Mouse (Mus musculus) CH12.LX (cell line): ENCODE results near the gene Oprd1. TPM values are rescaled to one million over a fixed set of nuclear protein-coding genes. Genes with fewer than 3 reads are reported as not detected.

Experiments used
- DNase-seq: peaks from one replicate; pipeline ENCODE4 v3.0.0-alpha.2; 2013; ENCODE audit errors: extremely low read depth
- H3K27ac ChIP-seq: 2 replicates; pipeline ENCODE4 v1.5.1; 2012; ENCODE audit warnings: low read depth, mild to moderate bottlenecking, control low read depth, moderate library complexity; ENCODE audit not compliant: insufficient read depth
- H3K27me3 ChIP-seq: replicated peaks from 2 replicates; pipeline ENCODE3; 2012; ENCODE audit warnings: inconsistent platforms
- H3K36me3 ChIP-seq, 2 experiments: replicated peaks in 1 of 2; 2 replicates each; pipeline versions ENCODE3 to v1.6.1; 2012; ENCODE audit warnings: inconsistent platforms in 1 of 2, low read length in 1 of 2, mild to moderate bottlenecking in 1 of 2, mixed read lengths in 1 of 2, moderate library complexity in 1 of 2; ENCODE audit not compliant: control insufficient read depth in 1 of 2, insufficient read depth in 1 of 2
- H3K4me1 ChIP-seq, 2 experiments: 2 replicates each; pipeline ENCODE4 v1.6.1; 2012; ENCODE audit warnings: inconsistent platforms in 1 of 2, moderate library complexity in 1 of 2; ENCODE audit not compliant: insufficient read depth in 2 of 2, control insufficient read depth in 1 of 2
- H3K4me2 ChIP-seq: 2 replicates; pipeline ENCODE4 v1.6.1; 2012; ENCODE audit warnings: low read depth, mild to moderate bottlenecking, control low read depth; ENCODE audit not compliant: poor library complexity, insufficient read depth, severe bottlenecking
- H3K4me3 ChIP-seq, 3 experiments: fragments of 150-350 bp in 1 of 3; sonication (generic) in 1 of 3; replicated peaks in 1 of 3; 2 replicates each; pipeline versions ENCODE3 to v1.5.1; 2011 to 2012; ENCODE audit warnings: low read depth in 2 of 3, low read length in 2 of 3, mild to moderate bottlenecking in 2 of 3, moderate library complexity in 2 of 3, control low read depth in 1 of 3, improper control_type of control experiment in 1 of 3, inconsistent platforms in 1 of 3, mixed read lengths in 1 of 3; ENCODE audit not compliant: poor library complexity in 1 of 3
- H3K79me2 ChIP-seq: replicated peaks from 2 replicates; pipeline ENCODE4 v1.6.1; 2012; ENCODE audit warnings: mild to moderate bottlenecking, moderate library complexity; ENCODE audit not compliant: control insufficient read depth, poor library complexity, insufficient read depth, severe bottlenecking; ENCODE audit errors: extremely low read depth
- H3K9ac ChIP-seq: 2 replicates; pipeline ENCODE4 v1.6.1; 2012; ENCODE audit warnings: low read depth, mild to moderate bottlenecking, control low read depth, moderate library complexity; ENCODE audit not compliant: insufficient read depth
- H3K9me3 ChIP-seq: replicated peaks from 2 replicates; pipeline ENCODE3; 2012; ENCODE audit warnings: low read length, inconsistent platforms, mixed read lengths
- BHLHE40 ChIP-seq: IDR thresholded peaks from 2 replicates; pipeline ENCODE4 v1.6.1; 2011; ENCODE audit warnings: mild to moderate bottlenecking, low read depth, low read length, improper control_type of control experiment
- CHD2 ChIP-seq: IDR thresholded peaks from 2 replicates; pipeline ENCODE4 v1.6.1; 2011; ENCODE audit warnings: low read length, improper control_type of control experiment
- CTCF ChIP-seq, 2 experiments: IDR thresholded peaks in 1 of 2; conservative IDR thresholded peaks in 1 of 2; 2 replicates each; pipeline ENCODE4 v1.5.1; 2011 to 2012; ENCODE audit warnings: low read depth in 2 of 2, low read length in 2 of 2, improper control_type of control experiment in 1 of 2, inconsistent platforms in 1 of 2, mild to moderate bottlenecking in 1 of 2, moderate library complexity in 1 of 2
- ELF1 ChIP-seq: IDR thresholded peaks from 2 replicates; pipeline ENCODE4 v1.6.1; 2014; ENCODE audit warnings: low read depth, mild to moderate bottlenecking, inconsistent platforms, low read length, improper control_type of control experiment
- EP300 ChIP-seq: IDR thresholded peaks from 2 replicates; pipeline ENCODE4 v1.6.1; 2011; ENCODE audit warnings: low read length, improper control_type of control experiment
- ETS1 ChIP-seq: conservative IDR thresholded peaks from 2 replicates; pipeline ENCODE4 v1.6.1; 2012; ENCODE audit warnings: low read depth, mild to moderate bottlenecking, inconsistent platforms, low read length, improper control_type of control experiment, moderate library complexity
- JUN ChIP-seq: IDR thresholded peaks from 2 replicates; pipeline ENCODE4 v1.6.1; 2011; ENCODE audit warnings: low read depth, mild to moderate bottlenecking, low read length, improper control_type of control experiment, moderate library complexity; ENCODE audit not compliant: insufficient read depth
- KAT2A ChIP-seq: IDR thresholded peaks from 2 replicates; pipeline ENCODE4 v1.6.1; 2012; ENCODE audit warnings: low read length, improper control_type of control experiment, inconsistent platforms; ENCODE audit not compliant: insufficient replicate concordance
- MAX ChIP-seq: IDR thresholded peaks from 2 replicates; pipeline ENCODE4 v1.6.1; 2011; ENCODE audit warnings: low read length, improper control_type of control experiment
- MEF2A ChIP-seq: IDR thresholded peaks from 2 replicates; pipeline ENCODE4 v1.6.1; 2014; ENCODE audit warnings: low read depth, mild to moderate bottlenecking, inconsistent platforms, low read length, improper control_type of control experiment, borderline replicate concordance
- MXI1 ChIP-seq: IDR thresholded peaks from 2 replicates; pipeline ENCODE4 v1.6.1; 2011; ENCODE audit warnings: mild to moderate bottlenecking, low read depth, low read length, improper control_type of control experiment
- MYC ChIP-seq: IDR thresholded peaks from 2 replicates; pipeline ENCODE4 v1.6.1; 2011; ENCODE audit warnings: low read depth, mild to moderate bottlenecking, improper control_type of control experiment, low read length
- NELFE ChIP-seq: IDR thresholded peaks from 2 replicates; pipeline ENCODE4 v1.6.1; 2011; ENCODE audit warnings: low read depth, low read length, improper control_type of control experiment
- NRF1 ChIP-seq: IDR thresholded peaks from 2 replicates; pipeline ENCODE4 v1.6.1; 2014; ENCODE audit warnings: low read depth, mild to moderate bottlenecking, inconsistent platforms, low read length, improper control_type of control experiment, moderate library complexity
- POLR2AphosphoS2 ChIP-seq: IDR thresholded peaks from 2 replicates; pipeline ENCODE4 v1.6.1; 2011; ENCODE audit warnings: low read depth, low read length, improper control_type of control experiment
- RAD21 ChIP-seq: IDR thresholded peaks from 2 replicates; pipeline ENCODE4 v1.6.1; 2011; ENCODE audit warnings: low read depth, mild to moderate bottlenecking, low read length, improper control_type of control experiment, moderate library complexity
- RCOR1 ChIP-seq: conservative IDR thresholded peaks from 2 replicates; pipeline ENCODE4 v1.6.1; 2012; ENCODE audit warnings: low read depth, mild to moderate bottlenecking, inconsistent platforms, low read length, improper control_type of control experiment
- SIN3A ChIP-seq: IDR thresholded peaks from 2 replicates; pipeline ENCODE4 v1.6.1; 2012; ENCODE audit warnings: low read length, improper control_type of control experiment, inconsistent platforms
- TBP ChIP-seq: conservative IDR thresholded peaks from 2 replicates; pipeline ENCODE4 v1.6.1; 2011; ENCODE audit warnings: low read depth, low read length, improper control_type of control experiment
- TCF12 ChIP-seq: IDR thresholded peaks from 2 replicates; pipeline ENCODE4 v1.6.1; 2014; ENCODE audit warnings: low read depth, mild to moderate bottlenecking, inconsistent platforms, low read length, improper control_type of control experiment
- UBTF ChIP-seq: IDR thresholded peaks from 2 replicates; pipeline ENCODE4 v1.6.1; 2012; ENCODE audit warnings: low read depth, mild to moderate bottlenecking, inconsistent platforms, low read length, improper control_type of control experiment, moderate library complexity
- USF2 ChIP-seq: conservative IDR thresholded peaks from 2 replicates; pipeline ENCODE4 v1.6.1; 2011; ENCODE audit warnings: low read depth, low read length, improper control_type of control experiment
- ZC3H11A ChIP-seq: IDR thresholded peaks from 2 replicates; pipeline ENCODE4 v1.6.1; 2012; ENCODE audit warnings: low read depth, mild to moderate bottlenecking, inconsistent platforms, low read length, improper control_type of control experiment
- ZMIZ1 ChIP-seq: IDR thresholded peaks from 2 replicates; pipeline ENCODE4 v1.6.1; 2012; ENCODE audit warnings: low read depth, mild to moderate bottlenecking, inconsistent platforms, low read length, improper control_type of control experiment
- ZNF384 ChIP-seq: IDR thresholded peaks from 2 replicates; pipeline ENCODE4 v1.6.1; 2012; ENCODE audit warnings: low read depth, low read length, improper control_type of control experiment, inconsistent platforms
- dilution Hi-C: fragments of 300-500 bp; cut with MboI; formaldehyde crosslinking; loops from 2 replicates; pipeline ENCODE4 v1.14.3; 2020; ENCODE audit warnings: low sequenced_read_pairs; ENCODE audit not compliant: extremely low pct_unique_long_range_greater_than_20kb, extremely low pct_ligation_motif_present
- in situ Hi-C: fragments of 300-500 bp; cut with MboI; formaldehyde crosslinking; loops from 3 replicates; pipeline ENCODE4 v1.14.3; 2019; ENCODE audit warnings: low sequenced_read_pairs, low pct_ligation_motif_present, low pct_unique_long_range_greater_than_20kb, mixed read lengths
- polyA plus RNA-seq: library from polyadenylated mRNA; unstranded; fragments of >175 nt; gene quantifications from 2 replicates; pipeline ENCODE4 v1.2.1, GENCODE M21; 2012; ENCODE audit warnings: low read depth; ENCODE audit not compliant: insufficient read length
- total RNA-seq, 2 experiments: library from RNA; depleted of rRNA; stranded (reverse); fragments of 300-350 nt in 1 of 2; fragments of >200 nt in 1 of 2; gene quantifications; 2 replicates each; pipeline ENCODE4 v1.2.3; 2012 to 2014

Oprd1 gene
- total and polyA plus RNA-seq, 3 experiments = not detected

- no peak for TF ChIP-seq ETS1
- no peak for TF ChIP-seq MXI1
- no peak for TF ChIP-seq ZNF384
- no peak for TF ChIP-seq SIN3A
- TF ChIP-seq ELF1 = no peak
- TF ChIP-seq CTCF (conservative IDR thresholded peaks at IDR 0.05 in 1 of 2, IDR thresholded peaks at IDR 0.05 in 1 of 2; ENCODE audit: low read depth in 2 of 2, low read length in 2 of 2) = no peak
- TF ChIP-seq UBTF = no peak
- no peak for TF ChIP-seq EP300
- TF ChIP-seq BHLHE40 = no peak
- no peak for TF ChIP-seq MAX
- no peak for TF ChIP-seq MYC
- TF ChIP-seq RCOR1 = no peak
- TF ChIP-seq USF2 = no peak
- TF ChIP-seq MEF2A = no peak
- no peak overlapping the region for H3K9ac ChIP-seq
- peaks cover 0 to 25% of the 10 kb centered on the region in 2 experiments for H3K36me3 ChIP-seq
- no peaks in the 10 kb centered on the region for H3K79me2 ChIP-seq
- H3K27me3 ChIP-seq = no peaks in the 10 kb centered on the region
- no peaks in the 10 kb centered on the region for H3K9me3 ChIP-seq
- no peak overlapping the region for H3K4me2 ChIP-seq
- no peak overlapping the region for H3K4me3 ChIP-seq
- H3K4me1 ChIP-seq = peaks cover 2 to 20% of the 10 kb centered on the region in 2 experiments; a peak in 3 of 4 replicates
- in situ Hi-C loops (loop anchor here (10.0 kb wide), 1 partner anchor 167 kb away; no protein-coding TSS in a partner anchor), dilution Hi-C loops (no loop called here)
- DNase-seq = no peak
- H3K27ac ChIP-seq = no peak overlapping the region
Observed at GRCm38 (mm10) chr4:132071674-132072073, 72.6 kb downstream of the Oprd1 start.

- Histone ChIP-seq H3K9ac (no peak overlapping the region), H3K9me3 (no peaks in the 10 kb centered on the region), H3K36me3 (peaks cover 0 to 38% of the 10 kb centered on the region in 2 experiments), H3K4me2 (no peak overlapping the region), H3K4me3 (no peak overlapping the region), H3K27ac (no peak overlapping the region), H3K27me3 (no peaks in the 10 kb centered on the region), H3K79me2 (no peaks in the 10 kb centered on the region), H3K4me1 (no peaks in the 10 kb centered on the region)
- in situ Hi-C loops = no loop called here
- no peak for DNase-seq
- dilution Hi-C loops = no loop called here
- TF ChIP-seq USF2 = no peak
- TF ChIP-seq TCF12 = no peak
- TF ChIP-seq NELFE = no peak
- TF ChIP-seq TBP = no peak
- no peak for TF ChIP-seq JUN
- no peak for TF ChIP-seq NRF1
- no peak for TF ChIP-seq MYC
- TF ChIP-seq POLR2AphosphoS2 = no peak
- TF ChIP-seq ETS1 = no peak
- TF ChIP-seq MAX = no peak
- TF ChIP-seq CHD2 = no peak
- TF ChIP-seq RAD21 = no peak
- TF ChIP-seq ZMIZ1 = no peak
- TF ChIP-seq ZC3H11A = no peak
- no peak for TF ChIP-seq SIN3A
- TF ChIP-seq KAT2A = no peak
- no peak for TF ChIP-seq CTCF (conservative IDR thresholded peaks at IDR 0.05 in 1 of 2, IDR thresholded peaks at IDR 0.05 in 1 of 2; ENCODE audit: low read depth in 2 of 2, low read length in 2 of 2)
Observed at GRCm38 (mm10) chr4:132067938-132068235, 76.4 kb downstream of the Oprd1 start.
